Mouse (Mus musculus) inflammation-experienced regulatory T-cells, adult 6 months (primary cell): ENCODE measurements around the gene Olfr1411. TPM values are rescaled to one million over a fixed set of nuclear protein-coding genes. Genes with fewer than 3 reads are reported as not detected.
A peak's percentile ranks its signal among the peaks of the same experiment; 100 is the strongest.

Source experiments
- ATAC-seq: one replicate; pipeline ENCODE4 v1.8.0; 2017
- polyA plus RNA-seq, 3 experiments: library from polyadenylated mRNA; unstranded; fragments of 100-300 nt; shearing (Covaris generic); gene quantifications; one replicate each; pipeline ENCODE4 v1.2.1; 2017

The Olfr1411 gene
- not detected for polyA plus RNA-seq

DNA sequence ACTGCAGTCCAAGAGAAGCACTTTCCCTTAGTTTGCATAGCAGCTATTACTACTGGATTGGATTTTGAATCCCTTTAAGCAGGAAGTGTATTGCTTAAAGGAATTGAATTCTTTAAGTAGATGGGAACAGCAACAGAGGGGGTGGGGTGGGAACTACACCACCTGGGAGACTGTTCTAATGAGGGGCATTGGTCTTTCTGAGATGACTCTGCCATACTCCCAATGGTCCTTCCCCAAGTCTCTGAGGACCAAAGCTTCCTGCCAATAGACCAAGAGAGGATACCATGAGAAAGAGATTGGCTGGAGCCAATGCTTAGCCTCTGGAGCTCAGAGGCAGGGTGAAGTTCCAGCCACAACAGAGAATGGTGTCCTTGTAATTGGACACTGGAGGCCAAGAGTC lies at the start of gene Olfr1411:
Gene Olfr1411, plus strand, starts transcription at position 301 of the 400 bp plus-strand sequence.
- no peak for ATAC-seq

- no peak for ATAC-seq
Measured at GRCm38 (mm10) chr1:92545929-92546328, 48.3 kb upstream of the Olfr1411 start.

GRCm38 (mm10) chr1:92571022-92571421 lies 23.2 kb upstream of the Olfr1411 start, which contains the start of gene Olfr1413:
Gene Olfr1413, plus strand, starts transcription at chr1:92571322.
- ATAC-seq: no peak

DNA sequence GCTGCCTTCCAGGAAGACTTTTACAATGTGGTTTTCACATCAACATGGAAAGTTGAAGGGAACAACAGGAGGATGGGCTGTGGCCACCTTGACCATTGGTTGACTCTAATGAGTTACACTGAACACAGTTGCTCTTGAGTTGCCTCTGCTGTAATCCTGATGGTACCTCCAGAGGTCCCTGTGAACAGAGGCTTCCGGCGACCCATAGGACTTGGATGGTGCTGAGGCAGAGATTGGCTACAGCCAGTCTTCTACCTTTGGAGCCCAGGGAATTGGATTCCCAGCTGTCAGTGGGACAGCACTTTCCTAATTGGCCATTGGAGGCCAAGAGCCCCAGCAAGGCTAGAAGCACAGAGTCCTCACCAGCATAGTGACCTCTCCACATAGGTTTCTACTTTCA lies 8.7 kb upstream of the Olfr1411 start, which contains the start of gene Olfr1412:
Gene Olfr1412, plus strand, starts transcription at position 301 of the 400 bp plus-strand sequence.
- no peak for ATAC-seq

DNA sequence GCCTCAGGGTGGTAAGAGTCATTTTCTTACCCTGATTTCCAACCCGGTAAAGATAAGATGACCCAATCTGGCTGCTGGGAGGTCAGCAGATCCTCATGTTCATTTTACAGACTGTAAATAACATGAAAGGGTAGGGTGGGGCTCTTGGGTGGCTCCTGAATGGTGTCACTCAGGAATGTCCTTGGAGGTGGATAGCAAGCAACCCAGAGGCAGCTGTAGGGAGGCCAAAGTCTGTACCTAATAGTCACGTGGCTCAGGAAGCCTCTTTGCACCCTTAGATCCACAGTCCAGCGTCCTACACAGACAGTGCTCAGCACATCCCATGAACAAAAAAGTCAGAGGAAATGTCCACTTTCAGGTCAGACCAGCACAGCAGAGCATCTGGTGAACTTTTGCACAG lies 1.8 kb downstream of the Olfr1411 start:
- ATAC-seq: no peak

DNA sequence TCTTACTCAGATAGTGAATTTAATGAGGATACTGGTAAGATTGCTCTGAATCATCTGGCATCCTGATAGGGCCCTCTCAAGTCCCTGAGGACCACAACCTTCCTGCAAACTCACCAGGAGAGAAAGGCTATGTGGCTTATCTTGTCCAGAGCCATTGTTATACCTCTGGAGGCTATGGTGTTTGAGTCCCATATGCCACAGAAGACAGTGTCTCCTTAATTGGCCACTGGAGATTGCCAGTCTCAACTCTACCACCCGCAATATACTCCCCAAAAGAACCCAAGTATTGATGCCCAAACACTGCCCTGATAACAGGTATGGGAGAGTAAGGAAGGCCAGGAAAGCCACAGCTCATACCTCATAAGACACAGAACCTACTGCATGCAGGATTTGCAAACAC lies 11.3 kb downstream of the Olfr1411 start, which contains the start of gene Olfr1410:
Gene Olfr1410, plus strand, starts transcription at position 301 of the 400 bp plus-strand sequence.
- ATAC-seq: no peak

DNA sequence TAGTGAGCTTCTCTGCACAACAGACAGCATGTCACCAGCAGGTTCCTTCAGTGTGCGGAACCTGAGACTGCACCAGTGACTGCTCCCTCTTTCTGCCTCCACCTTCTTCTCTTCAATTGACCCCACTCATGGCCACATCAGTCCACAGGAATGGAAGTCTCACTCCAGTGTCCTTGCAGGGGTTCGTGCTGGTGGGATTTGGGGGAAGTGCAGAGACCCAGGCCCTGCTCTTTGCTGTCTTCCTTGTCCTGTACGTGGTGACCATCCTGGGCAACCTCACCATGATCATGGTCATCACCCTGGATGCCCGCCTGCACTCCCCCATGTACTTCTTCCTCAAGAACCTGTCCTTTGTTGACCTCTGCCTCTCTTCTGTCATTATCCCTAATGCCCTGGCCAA lies 13.5 kb downstream of the Olfr1411 start:
- no peak for ATAC-seq

DNA sequence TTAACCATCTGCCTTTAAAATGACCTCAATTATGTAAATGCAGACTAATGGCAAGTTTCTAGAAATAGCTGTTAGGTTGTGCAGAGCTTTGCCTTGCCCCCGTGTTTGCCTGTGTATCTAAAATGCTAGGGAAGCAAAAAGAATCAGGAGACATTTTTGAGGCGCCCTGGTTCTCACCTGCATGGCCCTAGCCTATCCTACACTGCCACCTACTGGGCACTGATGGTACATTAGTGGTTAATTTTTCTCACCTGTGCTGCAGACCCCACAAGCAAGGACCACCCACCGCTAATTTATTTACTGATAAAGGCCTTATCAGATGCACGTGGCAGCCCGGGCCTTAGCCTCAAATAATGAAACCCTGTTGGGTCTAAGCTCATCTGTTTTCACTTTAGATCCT lies 16.8 kb downstream of the Olfr1411 start:
- ATAC-seq: no peak

- no peak for ATAC-seq
Measured at GRCm38 (mm10) chr1:92613175-92613574, 19.0 kb downstream of the Olfr1411 start.

DNA sequence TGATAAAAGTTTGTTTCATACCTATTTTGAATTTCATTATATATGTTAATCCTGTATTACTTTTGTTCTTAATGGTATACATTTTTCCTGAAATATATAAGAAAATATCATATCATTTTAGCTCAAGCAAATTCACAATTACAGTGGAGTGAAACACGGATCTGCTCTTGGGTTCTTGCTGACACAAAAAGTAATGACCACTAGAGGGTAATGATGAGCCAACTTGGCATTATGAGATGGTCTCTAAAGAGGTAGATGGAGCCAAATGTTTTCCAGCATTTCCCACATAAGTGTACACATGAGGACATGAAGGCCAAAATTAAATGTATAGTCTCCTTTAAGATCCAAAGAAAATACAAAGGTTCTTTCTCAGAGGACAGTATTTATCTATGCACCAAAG lies 20.3 kb downstream of the Olfr1411 start:
- ATAC-seq: no peak

DNA sequence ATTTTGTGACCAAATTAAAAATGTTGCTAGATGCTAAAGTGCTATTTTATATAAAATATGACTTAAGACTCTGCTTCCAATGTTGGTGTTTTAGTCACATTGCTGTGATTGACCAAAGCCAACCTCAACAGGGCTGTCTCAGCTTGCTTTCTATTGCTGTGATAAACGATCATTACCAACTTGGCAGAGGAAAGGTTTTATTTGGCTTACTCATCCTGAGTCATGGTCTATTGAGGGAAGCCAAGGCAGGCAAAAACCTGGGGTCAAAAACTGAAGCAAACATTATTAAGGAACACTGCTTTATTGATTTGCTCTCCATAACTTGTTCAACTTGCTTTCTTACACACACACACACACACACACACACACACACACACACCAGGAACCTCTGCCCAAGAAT lies 21.8 kb downstream of the Olfr1411 start:
- no peak for ATAC-seq

GRCm38 (mm10) chr1:92617488-92617887 lies 23.3 kb downstream of the Olfr1411 start, which contains the start of gene Olfr12:
Gene Olfr12, plus strand, starts transcription at chr1:92617788.
- ATAC-seq: no peak

DNA sequence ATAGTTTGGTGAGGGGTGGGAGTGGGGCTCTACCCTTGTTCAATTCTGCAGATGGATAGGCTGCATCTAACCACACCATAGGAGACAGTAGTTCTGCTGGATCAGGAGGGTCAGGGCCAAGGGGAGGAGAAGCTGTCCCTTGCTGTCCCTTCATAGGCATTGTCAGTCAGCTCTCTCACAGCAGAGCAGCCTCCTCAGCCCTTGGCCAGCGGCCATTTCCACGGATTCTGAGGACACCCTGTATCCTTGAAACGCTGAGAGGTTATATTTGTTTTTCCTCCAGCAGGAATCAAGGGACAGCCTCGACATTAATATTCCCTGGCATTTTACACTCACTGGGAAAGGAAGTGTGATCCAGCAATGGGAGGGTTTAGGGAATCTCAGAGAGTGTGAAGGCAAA lies 24.1 kb downstream of the Olfr1411 start:
- ATAC-seq: no peak

DNA sequence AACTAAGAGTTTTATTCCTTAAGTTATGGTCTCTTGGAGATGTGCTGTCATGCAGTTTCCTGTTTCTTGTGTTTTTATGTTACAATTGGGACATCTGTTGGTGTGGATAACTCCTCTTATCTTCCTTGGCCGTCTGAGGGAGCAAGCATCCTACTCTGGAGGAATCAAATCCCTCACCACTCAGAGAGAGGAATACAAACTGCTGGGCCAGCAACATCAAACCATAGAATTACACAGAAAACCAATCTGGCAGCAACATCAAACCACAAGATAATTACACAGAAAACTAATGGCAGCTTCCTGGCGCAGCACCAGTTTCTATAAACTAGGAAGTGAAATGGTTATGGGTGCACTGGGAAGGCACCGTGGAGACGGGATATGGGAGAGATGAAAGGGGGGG lies 34.0 kb downstream of the Olfr1411 start:
- ATAC-seq: no peak

GRCm38 (mm10) chr1:92632196-92632595 lies 38.0 kb downstream of the Olfr1411 start:
- no peak for ATAC-seq

GRCm38 (mm10) chr1:92632948-92633347 lies 38.7 kb downstream of the Olfr1411 start:
- peak; percentile 48 for ATAC-seq

GRCm38 (mm10) chr1:92633726-92634125 lies 39.5 kb downstream of the Olfr1411 start:
- ATAC-seq: no peak

GRCm38 (mm10) chr1:92634569-92634968 lies 40.4 kb downstream of the Olfr1411 start:
- no peak for ATAC-seq

- ATAC-seq: no peak
Measured at GRCm38 (mm10) chr1:92634976-92635599, 40.9 kb downstream of the Olfr1411 start.

DNA sequence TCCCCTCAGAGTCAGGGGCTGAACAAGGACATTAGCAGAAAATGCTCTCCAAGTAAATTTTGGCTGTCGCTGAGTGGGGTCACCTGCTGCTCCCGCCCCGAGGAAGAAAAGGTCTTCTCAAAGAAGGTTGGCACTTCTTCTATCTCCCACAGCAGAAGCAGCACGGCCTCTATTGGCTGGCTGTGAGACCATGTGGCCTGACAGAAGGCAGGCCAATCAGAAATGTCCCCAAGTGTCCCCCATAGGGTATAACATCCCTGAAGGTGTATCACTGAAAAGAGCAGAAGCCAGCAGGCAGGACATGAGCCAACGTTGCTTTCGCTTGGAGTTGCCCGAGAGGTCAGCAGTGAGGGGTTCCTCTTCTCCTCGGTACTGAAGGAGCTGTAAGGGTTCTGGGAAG lies 41.8 kb downstream of the Olfr1411 start:
- no peak for ATAC-seq

- no peak for ATAC-seq
Measured at GRCm38 (mm10) chr1:92636676-92637075, 42.5 kb downstream of the Olfr1411 start.

DNA sequence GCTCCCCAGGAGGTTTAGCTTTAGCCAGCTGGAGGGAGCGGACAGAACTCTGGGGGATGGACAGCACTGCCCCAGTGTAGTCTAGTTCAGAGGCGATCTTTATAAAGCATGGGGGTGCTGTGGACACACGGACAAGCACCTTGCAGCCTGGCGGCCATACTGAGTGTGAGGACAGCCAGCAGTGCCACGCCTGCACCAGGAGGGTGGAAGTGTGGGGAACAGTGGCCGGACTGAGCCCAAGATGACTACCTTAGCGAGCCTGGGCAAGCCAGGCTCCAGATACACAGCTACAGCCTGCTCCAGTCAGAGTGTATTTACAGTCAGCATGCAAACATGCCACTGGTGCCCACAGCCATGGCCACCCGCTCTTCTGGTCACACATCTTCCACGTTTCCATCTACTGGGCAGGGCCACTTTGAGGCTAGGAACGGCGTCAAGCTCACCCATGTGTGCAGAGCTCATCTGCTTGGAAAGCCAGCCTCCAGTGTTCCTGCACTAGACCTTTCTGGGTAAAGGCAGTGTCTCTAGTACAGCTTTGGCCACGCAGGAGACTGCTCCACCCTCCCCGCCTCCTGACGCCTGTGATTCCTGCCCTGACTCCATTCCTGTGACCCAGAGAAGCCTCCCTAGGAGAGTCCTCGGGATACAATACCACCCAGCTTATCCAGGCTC lies 43.4 kb downstream of the Olfr1411 start:
- no peak for ATAC-seq

DNA sequence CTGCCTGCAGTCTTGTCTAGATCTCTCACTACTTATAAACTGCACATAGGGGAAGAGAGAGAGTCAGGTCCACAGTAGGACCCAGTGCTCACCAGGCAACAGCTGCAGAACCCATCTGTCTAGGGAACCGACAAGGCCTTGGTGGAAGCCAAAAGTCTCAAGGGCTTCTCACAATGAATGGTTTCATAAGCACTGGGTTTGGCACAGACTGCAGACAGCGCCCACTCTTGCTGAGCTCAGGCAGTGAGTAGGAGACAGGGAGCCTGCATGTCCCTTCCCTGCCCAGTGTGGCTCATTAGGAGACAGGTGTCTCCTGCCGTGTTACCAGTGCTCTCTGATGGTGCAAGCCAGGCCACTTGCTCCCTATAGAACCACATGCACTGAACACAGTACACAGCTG lies 44.0 kb downstream of the Olfr1411 start:
- no peak for ATAC-seq

- ATAC-seq: no peak
Measured at GRCm38 (mm10) chr1:92638736-92639135, 44.5 kb downstream of the Olfr1411 start.
